Mouse (Mus musculus) c-Kit-positive CD71-negative TER-119-negative erythroid progenitor cells, embryonic 14.5 days (primary cell): ENCODE measurements around the gene Flt3l.
"Not testable (repeated sequence)": the region's sequence is repeated elsewhere in the genome, so short reads cannot be mapped to it uniquely, and the experiment has no call there.

ENCODE experiments used
- DNase-seq: peaks from one replicate; pipeline ENCODE4 v3.0.0-alpha.2; 2013; ENCODE audit warnings: low read depth

Gene Flt3l

DNA sequence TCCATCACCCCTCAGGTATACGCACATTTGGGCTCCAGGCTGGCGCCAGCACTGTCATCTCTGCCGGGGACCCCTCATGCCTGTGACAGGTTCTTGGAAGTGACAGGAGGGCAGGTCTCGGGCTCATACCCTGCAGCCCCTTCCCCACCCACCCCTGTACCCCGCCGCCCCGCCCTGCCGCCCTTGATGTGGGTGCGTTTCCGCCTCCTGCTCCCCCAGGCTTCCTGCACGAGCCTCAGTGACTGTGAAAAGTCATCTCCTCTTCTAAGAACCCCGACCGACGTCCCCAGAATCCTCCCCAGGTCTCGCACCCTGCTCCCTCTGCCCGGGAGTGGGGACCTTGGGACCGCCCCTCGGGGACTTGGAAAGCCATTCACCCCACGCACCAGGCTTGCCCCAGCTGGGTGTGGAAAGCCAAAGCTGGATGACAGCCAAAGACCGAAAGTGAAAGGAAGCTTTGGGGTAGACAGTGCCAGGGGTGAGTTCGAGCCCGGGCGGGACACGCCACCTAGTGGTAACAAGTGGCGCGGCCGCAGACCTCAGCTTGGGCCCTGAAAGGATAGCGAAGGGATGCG lies at the start of gene Flt3l, which contains the start of gene Gm45713:
Gene Flt3l, minus strand, starts transcription at position 440 of the 575 bp plus-strand sequence.
Gene Gm45713, minus strand, starts transcription at position 239 of the 575 bp plus-strand sequence.
- DNase-seq: peak; percentile 84

DNA sequence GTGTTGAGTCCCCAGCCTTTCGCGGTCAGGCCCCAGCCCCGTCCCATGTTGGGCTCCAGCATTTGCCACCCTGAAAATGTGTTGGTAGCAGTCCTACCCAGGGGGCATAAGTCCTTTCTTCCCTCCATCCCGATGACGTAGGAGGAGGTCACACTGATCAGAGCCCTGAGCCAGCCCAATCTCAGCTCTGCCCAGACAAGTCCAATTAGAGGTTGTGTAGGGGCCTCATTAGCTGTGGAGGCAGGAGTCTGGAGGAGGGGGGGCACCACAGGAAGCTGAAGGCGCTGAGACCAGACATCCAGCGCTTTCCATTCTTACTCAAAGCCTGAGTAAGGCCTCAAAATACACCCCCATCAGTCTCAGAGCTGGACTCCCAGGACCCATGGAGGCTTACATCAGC lies 49.7 kb upstream of the Flt3l start:
- DNase-seq: no peak

GRCm38 (mm10) chr7:45183672-45184071 lies 47.4 kb upstream of the Flt3l start:
- DNase-seq: no peak

DNA sequence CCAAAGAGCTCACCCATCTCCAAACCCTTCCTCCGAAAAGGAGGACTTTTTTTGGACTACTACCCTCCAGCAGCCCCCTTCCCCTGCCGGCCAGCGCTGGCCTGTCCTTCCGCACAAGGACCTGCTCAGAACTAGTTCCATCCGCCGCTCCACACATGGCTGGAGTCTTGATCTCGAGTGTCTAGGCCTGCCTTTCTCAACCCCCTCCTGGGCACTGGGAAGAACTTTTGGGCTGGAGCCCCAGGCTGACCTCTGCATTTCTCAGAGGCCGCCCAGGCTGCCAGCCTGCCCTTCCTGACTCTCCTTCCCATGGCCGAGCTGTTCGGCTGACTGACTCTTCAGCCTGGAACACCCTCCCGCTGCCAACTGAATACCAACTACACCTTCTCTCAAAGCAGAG lies 46.4 kb upstream of the Flt3l start:
- DNase-seq: no peak

- DNase-seq: peak; percentile 89
These were observed 46.0 kb upstream of the Flt3l start for GRCm38 (mm10) chr7:45182199-45182601.

GRCm38 (mm10) chr7:45181540-45181939 lies 45.3 kb upstream of the Flt3l start:
- no peak for DNase-seq

DNA sequence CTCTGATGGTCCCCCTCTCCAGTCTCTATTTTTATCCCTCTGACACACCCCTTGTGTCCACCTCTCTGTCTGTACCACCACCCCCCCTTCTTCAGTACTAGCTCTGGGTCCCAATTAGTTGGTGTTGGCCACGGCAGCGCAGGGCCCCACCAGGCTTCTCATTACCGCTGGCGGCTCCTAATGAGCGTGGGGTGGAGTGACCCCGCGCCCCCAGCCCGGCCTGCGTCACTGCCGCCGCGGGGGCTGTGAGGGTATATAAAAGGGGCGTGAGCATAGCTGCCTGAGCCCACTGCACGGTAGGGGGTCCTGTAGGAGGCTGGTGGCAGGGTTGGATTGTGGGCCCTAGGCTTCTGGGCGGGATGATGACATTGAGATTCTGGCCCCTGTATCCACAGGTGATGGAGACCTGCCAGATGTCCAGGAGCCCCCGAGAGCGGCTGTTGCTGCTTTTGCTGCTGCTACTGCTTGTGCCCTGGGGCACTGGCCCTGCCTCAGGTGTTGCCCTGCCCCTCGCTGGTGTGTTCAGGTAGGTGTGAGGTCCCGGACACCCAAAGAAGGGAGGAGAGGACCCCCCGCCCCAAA lies 44.8 kb upstream of the Flt3l start, which contains the start of gene Pth2:
Gene Pth2, plus strand, starts transcription at position 100 of the 582 bp plus-strand sequence.
- no peak for DNase-seq

- DNase-seq: no peak
These were observed 43.2 kb upstream of the Flt3l start, which contains the start of gene Gfy for GRCm38 (mm10) chr7:45179469-45179868. Gfy (minus strand) TSS chr7:45179569.

DNA sequence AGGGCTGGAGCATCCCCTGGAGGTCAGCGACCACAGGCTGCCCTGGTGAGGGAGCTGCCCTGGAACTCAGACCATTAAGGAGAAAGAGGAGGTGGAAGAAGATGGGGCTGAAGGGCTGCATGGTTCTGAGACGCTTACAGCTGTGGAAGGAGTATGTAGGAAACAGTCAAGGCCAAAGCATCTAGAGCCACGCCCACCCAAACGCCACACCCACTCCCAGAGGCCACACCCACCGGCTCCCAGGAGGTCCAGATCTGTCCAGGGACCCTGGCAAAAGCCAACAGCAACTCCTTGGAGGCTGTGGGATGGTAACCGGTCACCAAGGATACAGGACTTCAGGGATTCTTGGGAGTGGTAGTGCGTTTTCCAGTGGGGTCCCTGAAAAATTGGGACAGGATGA lies 42.3 kb upstream of the Flt3l start:
- DNase-seq: no peak

DNA sequence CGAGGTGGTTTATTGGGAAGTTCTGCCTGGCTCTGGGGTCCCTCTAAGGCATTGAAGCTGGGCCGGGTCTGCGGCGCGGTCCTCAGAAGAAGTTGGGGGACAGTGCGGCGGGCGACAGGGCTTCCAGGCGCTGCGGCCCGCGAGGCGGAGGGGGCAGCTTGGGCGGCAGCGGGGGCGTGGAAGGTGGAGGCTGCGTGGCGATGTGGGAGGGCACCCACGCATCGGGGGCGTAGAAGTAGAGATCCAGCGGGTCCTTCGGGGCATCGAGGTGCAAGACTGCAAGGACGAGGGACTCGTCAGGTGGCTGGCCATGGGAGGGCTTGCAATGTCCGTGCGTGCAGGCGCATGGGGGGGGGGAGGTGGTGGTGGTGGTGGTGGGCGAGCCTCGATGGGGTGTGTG lies 40.1 kb upstream of the Flt3l start:
- DNase-seq: no peak

GRCm38 (mm10) chr7:45175929-45176328 lies 39.7 kb upstream of the Flt3l start:
- no peak for DNase-seq

DNA sequence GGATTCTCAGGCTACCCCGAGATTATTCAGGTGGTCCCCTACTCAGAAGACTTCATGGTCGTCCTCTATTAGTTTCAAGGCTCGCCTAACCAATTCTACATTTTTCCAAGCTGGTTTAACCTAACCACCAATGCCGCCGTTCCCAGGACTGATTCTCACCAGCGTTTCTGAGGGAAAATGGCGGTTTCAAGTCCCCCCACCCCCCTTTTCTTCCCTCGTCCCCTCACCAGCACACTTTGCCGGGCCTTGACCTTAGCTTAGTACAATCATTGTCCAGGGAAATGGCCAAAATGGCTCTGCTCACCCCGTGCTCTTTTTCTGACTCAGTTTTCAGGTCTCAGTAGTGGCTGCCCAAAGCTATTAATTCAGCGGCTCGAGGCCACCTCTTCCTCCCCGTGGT lies 39.2 kb upstream of the Flt3l start:
- DNase-seq: no peak

DNA sequence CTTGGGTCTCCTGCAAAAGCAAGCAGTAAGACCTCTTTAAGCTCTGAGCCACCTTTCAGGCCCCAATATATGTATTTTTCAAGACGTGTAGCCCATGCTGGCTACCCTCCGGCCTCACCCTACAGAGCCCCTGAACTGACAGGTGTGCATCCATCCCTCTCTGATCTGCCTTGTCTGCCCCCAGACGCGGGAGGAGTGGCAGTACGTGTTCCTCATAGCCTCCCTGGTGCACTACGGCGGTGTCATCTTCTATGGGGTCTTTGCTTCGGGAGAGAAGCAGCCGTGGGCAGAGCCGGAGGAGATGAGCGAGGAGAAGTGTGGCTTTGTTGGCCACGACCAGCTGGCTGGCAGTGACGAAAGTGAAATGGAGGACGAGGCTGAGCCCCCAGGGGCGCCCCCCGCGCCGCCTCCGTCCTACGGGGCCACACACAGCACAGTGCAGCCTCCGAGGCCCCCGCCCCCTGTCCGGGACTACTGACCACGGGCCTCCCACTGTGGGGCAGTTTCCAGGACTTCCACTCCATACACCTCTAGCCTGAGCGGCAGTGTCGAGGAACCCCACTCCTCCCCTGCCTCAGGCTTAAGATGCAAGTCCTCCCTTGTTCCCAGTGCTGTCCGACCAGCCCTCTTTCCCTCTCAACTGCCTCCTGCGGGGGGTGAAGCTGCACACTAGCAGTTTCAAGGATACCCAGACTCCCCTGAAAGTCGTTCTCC lies 38.5 kb upstream of the Flt3l start:
- no peak for DNase-seq

GRCm38 (mm10) chr7:45173772-45174171 lies 37.5 kb upstream of the Flt3l start:
- not testable (repeated sequence) for DNase-seq

GRCm38 (mm10) chr7:45172974-45173373 lies 36.7 kb upstream of the Flt3l start:
- DNase-seq: no peak

GRCm38 (mm10) chr7:45169495-45169894 lies 33.3 kb upstream of the Flt3l start:
- no peak for DNase-seq

DNA sequence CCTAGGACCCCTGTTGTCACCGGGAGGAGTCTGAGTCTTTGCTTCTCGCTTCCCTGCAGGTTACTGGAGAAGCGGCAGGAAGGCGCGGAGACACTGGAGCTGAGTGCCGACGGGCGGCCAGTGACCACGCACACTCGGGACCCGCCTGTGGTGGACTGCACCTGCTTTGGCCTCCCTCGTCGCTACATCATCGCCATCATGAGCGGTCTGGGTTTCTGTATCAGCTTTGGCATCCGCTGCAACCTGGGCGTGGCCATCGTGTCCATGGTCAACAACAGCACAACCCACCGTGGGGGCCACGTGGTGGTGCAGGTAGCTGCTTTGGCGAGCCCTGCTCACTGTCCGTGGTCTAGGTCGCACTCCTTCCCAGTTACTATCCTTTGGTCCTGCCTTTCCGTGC lies 32.4 kb upstream of the Flt3l start:
- no peak for DNase-seq

GRCm38 (mm10) chr7:45167761-45168445 lies 31.7 kb upstream of the Flt3l start:
- DNase-seq: no peak

DNA sequence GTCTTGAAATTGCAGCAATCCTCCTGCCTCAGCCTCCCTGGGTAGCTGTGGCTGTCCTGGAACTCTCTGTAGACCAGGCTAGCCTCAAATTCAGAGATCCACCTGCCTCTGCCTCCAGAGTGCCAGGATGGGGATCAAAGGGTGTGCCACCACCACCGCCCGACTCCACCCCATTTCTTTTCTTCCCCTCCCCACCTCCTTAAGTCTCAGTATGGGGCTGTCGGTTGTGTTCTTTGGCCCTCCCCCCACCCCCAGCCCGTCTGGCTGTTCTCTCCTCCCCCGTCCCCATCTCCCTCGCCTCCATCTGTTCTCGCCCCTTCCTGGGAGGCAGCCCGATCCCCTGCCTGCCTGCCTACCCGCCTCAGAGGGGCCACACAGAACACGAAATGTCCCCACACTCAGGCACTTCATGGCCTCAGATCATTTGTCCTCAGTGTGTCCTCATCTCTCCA lies 30.7 kb upstream of the Flt3l start:
- DNase-seq: no peak

DNA sequence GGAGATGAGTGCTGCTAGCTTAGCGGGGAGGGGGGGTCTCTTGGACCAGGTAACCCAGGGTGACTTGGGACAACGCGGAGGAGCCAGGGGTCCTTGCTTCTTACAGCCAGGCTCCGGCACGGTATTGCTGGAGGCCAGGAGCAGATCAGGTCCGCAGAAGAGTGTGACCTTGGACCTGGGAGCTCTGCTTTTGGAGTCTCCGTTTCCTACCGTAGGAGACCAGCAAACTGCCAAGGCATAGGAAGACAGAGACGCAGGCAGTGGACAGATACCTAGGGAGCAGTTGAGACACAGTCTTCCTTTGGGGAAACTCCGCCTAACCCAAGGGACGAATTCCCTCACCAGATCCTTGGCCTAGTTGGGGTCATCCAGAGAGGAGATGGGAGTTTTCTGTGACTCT lies 29.5 kb upstream of the Flt3l start:
- DNase-seq: no peak

DNA sequence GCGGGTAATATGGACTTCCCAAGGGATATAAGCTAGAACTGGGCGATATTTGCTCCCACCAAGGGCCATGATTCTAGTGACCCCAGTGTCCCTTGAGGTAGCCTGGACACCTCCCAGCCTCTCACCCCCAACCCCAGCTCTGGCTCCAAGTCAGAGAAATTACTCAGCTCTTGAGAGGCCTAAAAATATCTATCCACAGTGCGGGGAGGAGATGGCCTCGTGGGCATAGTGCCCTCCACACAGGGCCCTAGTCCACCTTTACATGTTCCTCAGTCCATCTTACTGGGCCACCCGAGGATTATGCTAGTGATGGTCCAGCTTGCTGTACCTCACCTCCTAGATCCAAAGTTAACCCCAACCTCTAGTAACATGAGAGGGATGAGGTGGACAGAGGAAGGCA lies 28.6 kb upstream of the Flt3l start:
- no peak for DNase-seq

DNA sequence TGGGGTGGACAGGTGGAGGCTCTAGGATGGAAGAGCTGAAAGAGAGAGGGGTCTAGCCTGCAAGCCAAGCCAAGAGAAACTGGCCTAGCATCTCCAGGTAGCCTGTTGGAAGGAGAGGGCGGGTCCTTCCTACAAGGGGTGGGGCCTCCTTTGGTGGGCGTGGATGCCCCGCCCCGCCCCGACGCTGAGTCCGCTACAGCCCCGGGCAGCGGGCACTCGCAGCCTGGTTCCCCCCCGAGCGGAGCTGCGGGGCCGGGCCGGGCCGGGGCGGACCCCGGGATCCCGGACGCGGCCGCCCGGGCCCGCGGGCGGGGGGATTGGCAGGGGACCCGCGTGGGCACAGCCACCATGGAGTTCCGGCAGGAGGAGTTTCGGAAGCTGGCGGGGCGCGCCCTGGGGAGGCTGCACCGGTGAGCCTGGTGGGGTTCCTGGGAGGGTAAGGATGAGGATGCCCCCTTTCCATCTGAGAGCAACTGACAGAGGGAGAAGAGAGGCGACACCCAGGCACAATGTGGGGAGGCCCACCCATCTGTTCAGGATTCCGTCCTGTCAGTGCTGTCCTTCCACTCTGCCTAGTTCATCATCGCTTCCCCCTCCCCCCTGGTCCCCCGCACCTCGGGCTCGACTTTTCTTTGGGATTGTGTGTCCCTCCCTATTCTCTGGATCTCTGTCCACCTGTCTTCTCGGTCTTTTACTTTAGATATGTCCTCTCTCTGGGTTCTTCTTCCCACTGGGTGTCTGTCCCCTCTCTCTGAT lies 27.7 kb upstream of the Flt3l start, which contains the start of gene Slc17a7:
Gene Slc17a7, plus strand, starts transcription at position 215 of the 756 bp plus-strand sequence.
- no peak for DNase-seq
